Mouse (Mus musculus) cerebellum, adult 2 months (tissue): ENCODE results near the gene Samd13.

Source experiments
- CTCF ChIP-seq: fragments of 200-500 bp; IDR thresholded peaks from 2 replicates; pipeline ENCODE4 v1.5.1; 2011; ENCODE audit warnings: low read depth, mild to moderate bottlenecking, control low read depth, low read length, moderate library complexity, borderline replicate concordance; ENCODE audit not compliant: insufficient read depth
- POLR2A ChIP-seq: fragments of 200-500 bp; IDR thresholded peaks from 2 replicates; pipeline ENCODE4 v1.6.1; 2011; ENCODE audit warnings: low read length, control low read depth, borderline replicate concordance; ENCODE audit not compliant: insufficient read depth

DNA sequence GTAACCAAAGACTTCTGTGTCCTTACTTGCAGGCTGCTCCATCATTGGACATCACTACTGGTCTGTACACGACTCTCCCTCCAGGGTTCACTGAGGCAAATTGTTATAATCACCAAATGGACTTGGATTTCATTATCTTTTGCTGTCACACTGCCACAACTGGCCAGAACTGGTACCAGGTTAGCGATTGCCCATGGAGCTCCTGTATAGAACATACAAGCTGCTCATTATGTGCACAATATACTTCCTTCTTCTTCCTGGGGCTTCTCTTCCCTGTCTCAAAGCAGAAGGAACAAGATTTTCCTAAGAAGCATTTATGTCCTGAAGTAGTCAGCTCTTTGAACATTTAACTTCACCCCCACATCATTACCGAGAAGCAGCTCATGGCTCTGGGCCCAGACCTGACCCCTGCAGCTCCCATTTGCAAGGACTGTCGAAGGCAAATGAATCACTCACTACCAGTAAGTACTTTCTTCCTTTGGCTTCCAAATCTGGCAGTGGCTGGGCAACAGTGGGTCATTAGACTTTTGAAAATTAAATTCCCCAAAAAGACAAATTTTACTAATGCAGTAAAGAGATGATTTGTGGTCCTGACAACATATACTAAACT, 43.5 kb downstream of the Samd13 start:
- no peak for TF ChIP-seq CTCF
- no peak for TF ChIP-seq POLR2A
